ENCODE assay signal across 14 mouse cellular contexts in genomic region chr7:18001131-18001530, GRCm38 (mm10). TPM values are rescaled to one million over a fixed set of nuclear protein-coding genes. Genes with fewer than 3 reads are reported as not detected.
"Had no signal": no experiment of that assay in that cellular context is flagged by ENCODE, and none has a peak within 500 bp of the region (broad histone marks: within the 10 kb centered on the region; RNA-seq: fewer than 3 reads in every experiment).

No protein-coding gene starts in this region.

RNA-seq across cellular contexts. Expression of gene Ceacam13, which starts 8.6 kb away (rescaled TPM):
- total RNA-seq: neutrophil, adult 5-6 weeks had no signal
- polyA plus RNA-seq: neural tube, embryonic 13.5 days; neural tube, embryonic 14.5 days; neural tube, embryonic 15.5 days; small intestine, adult 2 months; spleen, adult 2 months; stomach, embryonic 14.5 days; stomach, embryonic 15.5 days; stomach, embryonic 16.5 days; stomach, postnatal 0 days; testis, adult 2 months; thymus, adult 2 months; thymus, postnatal 0 days; urinary bladder, adult 2 months had no signal

RNA-seq across cellular contexts. Expression of gene Ceacam11, which starts 29.2 kb away (rescaled TPM):
- total RNA-seq: neutrophil, adult 5-6 weeks had no signal
- polyA plus RNA-seq: neural tube, embryonic 13.5 days; neural tube, embryonic 14.5 days; neural tube, embryonic 15.5 days; small intestine, adult 2 months; spleen, adult 2 months; stomach, embryonic 14.5 days; stomach, embryonic 15.5 days; stomach, embryonic 16.5 days; stomach, postnatal 0 days; testis, adult 2 months; thymus, adult 2 months; thymus, postnatal 0 days; urinary bladder, adult 2 months had no signal
